Mouse (Mus musculus): ENCODE measurements around the gene Vapb. TPM values are rescaled to one million over a fixed set of nuclear protein-coding genes. Genes with fewer than 3 reads are reported as not detected.
A peak's percentile ranks its signal among the peaks of the same experiment; 100 is the strongest.

Gene Vapb
- polyA plus RNA-seq, 1 experiment from 2014 or later, result 14.1 TPM

DNA sequence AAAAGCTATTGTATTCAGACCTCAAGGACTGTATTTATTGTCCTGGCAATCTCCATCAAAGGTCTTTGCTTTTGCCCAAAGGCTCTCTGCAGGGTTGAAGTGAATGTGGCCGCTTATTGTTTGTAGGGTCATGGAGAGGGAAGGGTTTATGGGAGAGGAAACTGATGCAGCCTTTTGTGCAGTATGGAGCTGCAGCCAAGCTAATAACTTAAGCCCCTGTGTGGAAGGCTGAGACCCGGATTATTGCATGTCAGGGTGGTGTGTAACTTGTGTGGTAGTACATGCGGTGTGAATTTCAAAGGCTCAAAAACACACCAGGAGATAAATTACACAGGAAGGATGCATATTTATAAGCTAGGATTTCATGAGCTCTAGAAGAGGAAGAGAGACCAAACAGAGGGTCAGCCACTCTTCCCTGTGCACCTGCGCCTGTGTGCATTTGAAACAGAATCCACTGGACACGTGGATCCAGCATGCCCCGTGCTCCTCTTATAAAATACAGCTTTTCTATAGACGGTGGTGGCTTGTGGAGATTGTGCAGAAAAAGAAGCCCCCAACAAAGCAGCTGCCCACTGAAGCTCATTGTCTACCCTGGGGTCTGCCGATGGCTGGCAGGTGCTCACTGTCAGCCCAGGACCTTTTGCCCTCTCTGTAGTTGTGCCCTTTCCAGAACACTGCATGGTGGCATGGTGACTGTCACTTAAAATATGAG, 18.3 kb downstream of the Vapb start:
- H3K9me3 ChIP-seq (ENCODE audit: control insufficient read depth, low read length), result no peaks in the 10 kb centered on the region
- WGBS, result 21% methylated on average over 8 of the region's 8 CpGs
- H3K4me1 ChIP-seq (replicated peaks; ENCODE audit: control insufficient read depth, insufficient read depth, low read length), result peaks cover 22% of the 10 kb centered on the region
- H3K27ac ChIP-seq, result peak overlapping the region; percentile 38; the same call in 1 of the 2 replicates
- no peak for DNase-seq (ENCODE audit: low spot score)
- H3K4me2 ChIP-seq (replicated peaks), result no peak overlapping the region
- peak; percentile 24; the same call in 1 of the 2 replicates for ATAC-seq (ENCODE audit: low FRiP score)
- H3K9ac ChIP-seq, result no peak overlapping the region
- H3K36me3 ChIP-seq (replicated peaks; ENCODE audit: control insufficient read depth, insufficient read depth), result no peaks in the 10 kb centered on the region
- no peak overlapping the region for H3K4me3 ChIP-seq (replicated peaks; ENCODE audit: low read length)
- no peaks in the 10 kb centered on the region for H3K27me3 ChIP-seq (ENCODE audit: control insufficient read depth, insufficient read depth, low read length)

DNA sequence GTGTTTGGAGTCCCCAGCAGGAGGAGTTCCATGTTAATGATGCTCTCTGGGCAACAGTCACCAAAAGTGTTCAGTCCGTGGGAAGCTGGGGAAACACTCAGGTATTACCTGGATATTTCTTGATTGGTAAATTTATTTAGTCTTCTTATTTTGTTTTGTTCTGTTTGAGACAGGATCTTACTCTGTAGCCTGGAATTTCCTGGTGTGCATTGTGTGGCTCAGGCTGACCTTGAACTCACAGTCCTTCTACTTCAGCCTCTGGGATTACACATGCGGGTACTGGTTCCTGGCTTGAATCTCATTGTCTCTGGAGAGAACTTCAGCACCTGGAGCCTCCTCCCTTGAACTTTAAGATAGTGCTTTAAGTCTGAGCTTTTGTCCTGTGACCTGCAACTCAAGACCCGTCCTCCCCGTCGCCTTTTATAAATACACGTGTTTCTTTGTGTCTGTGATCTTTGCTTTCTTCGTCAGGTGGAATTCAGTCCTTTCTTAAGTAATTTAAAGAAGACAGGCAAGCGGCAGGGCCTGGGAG, 20.4 kb downstream of the Vapb start:
- H3K27me3 ChIP-seq (ENCODE audit: control insufficient read depth, insufficient read depth, low read length), result no peaks in the 10 kb centered on the region
- no peak overlapping the region for H3K4me2 ChIP-seq (replicated peaks)
- no peaks in the 10 kb centered on the region for H3K36me3 ChIP-seq (replicated peaks; ENCODE audit: control insufficient read depth, insufficient read depth)
- no peak overlapping the region for H3K4me3 ChIP-seq (replicated peaks; ENCODE audit: low read length)
- no peak for DNase-seq (ENCODE audit: low spot score)
- peak overlapping the region; percentile 32; the same call in 1 of the 2 replicates for H3K27ac ChIP-seq
- peaks cover 22% of the 10 kb centered on the region for H3K4me1 ChIP-seq (replicated peaks; ENCODE audit: control insufficient read depth, insufficient read depth, low read length)
- H3K9ac ChIP-seq, result no peak overlapping the region
- no peak for ATAC-seq (ENCODE audit: low FRiP score)
- H3K9me3 ChIP-seq (ENCODE audit: control insufficient read depth, low read length), result no peaks in the 10 kb centered on the region
- 85% methylated on average over 8 of the region's 8 CpGs for WGBS

DNA sequence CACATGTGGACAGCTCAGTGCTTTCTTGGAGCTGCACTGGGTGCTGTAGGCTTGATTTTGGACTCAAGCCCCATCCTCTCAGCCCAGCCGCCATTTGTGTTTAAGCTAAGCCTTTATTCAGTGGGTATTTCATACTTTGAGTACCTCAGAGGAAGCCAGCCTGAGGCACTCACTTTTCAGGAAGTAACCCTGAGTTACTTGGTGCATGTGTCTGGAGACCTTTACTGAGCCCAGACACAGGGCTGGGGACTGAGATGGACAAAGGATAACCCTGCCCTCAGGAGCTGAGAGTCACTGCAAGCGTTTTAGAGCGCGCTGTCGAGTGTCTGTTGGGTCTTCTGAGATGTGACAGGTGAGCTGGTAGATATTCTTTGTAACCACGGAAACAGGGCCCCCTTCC, 23.3 kb downstream of the Vapb start:
- H3K4me1 ChIP-seq (replicated peaks; ENCODE audit: control insufficient read depth, insufficient read depth, low read length), result peaks cover 31% of the 10 kb centered on the region

DNA sequence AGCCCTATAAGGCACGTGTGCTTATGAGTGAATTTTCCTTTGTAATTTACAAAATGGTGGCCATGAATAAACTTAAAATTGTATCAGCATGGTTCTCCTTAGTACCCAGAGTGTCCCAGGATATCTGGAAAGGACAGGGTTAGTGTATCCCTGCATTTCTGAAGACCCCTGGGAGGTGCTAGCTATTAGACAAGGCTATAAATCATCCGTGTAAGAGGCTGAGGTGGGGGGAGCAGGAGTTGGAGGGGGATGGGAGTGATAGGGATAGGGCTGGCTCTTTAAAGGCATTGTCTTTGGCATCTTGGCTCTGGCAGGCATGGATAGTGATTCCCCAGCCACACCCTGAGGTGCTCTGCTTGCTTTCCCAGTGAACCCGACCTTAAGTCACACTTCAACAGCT, 27.3 kb downstream of the Vapb start:
- Histone ChIP-seq H3K9me3 (ENCODE audit: control insufficient read depth, low read length) (no peaks in the 10 kb centered on the region), H3K36me3 (replicated peaks; ENCODE audit: control insufficient read depth, insufficient read depth) (no peaks in the 10 kb centered on the region), H3K4me1 (replicated peaks; ENCODE audit: control insufficient read depth, insufficient read depth, low read length) (peaks cover 45% of the 10 kb centered on the region), H3K27me3 (ENCODE audit: control insufficient read depth, insufficient read depth, low read length) (no peaks in the 10 kb centered on the region), H3K27ac (peak overlapping the region; percentile 33), H3K4me2 (replicated peaks) (no peak overlapping the region), H3K9ac (no peak overlapping the region), H3K4me3 (replicated peaks; ENCODE audit: low read length) (no peak overlapping the region)
- ATAC-seq (ENCODE audit: low FRiP score) (peak; percentile 47; the same call in 1 of the 2 replicates), DNase-seq (ENCODE audit: low spot score) (no peak)
- 30% methylated on average over 3 of the region's 3 CpGs for WGBS

More for the DNA sequence above, 23.3 kb downstream of the Vapb start:
- WGBS, result 77% methylated on average over 6 of the region's 6 CpGs
- no peaks in the 10 kb centered on the region for H3K9me3 ChIP-seq (ENCODE audit: control insufficient read depth, low read length)
- no peak overlapping the region for H3K4me2 ChIP-seq (replicated peaks)
- H3K36me3 ChIP-seq (replicated peaks; ENCODE audit: control insufficient read depth, insufficient read depth), result no peaks in the 10 kb centered on the region
- no peaks in the 10 kb centered on the region for H3K27me3 ChIP-seq (ENCODE audit: control insufficient read depth, insufficient read depth, low read length)
- no peak overlapping the region for H3K9ac ChIP-seq
- no peak for ATAC-seq (ENCODE audit: low FRiP score)
- no peak overlapping the region for H3K4me3 ChIP-seq (replicated peaks; ENCODE audit: low read length)
- no peak for DNase-seq (ENCODE audit: low spot score)
- H3K27ac ChIP-seq, result no peak overlapping the region

DNA sequence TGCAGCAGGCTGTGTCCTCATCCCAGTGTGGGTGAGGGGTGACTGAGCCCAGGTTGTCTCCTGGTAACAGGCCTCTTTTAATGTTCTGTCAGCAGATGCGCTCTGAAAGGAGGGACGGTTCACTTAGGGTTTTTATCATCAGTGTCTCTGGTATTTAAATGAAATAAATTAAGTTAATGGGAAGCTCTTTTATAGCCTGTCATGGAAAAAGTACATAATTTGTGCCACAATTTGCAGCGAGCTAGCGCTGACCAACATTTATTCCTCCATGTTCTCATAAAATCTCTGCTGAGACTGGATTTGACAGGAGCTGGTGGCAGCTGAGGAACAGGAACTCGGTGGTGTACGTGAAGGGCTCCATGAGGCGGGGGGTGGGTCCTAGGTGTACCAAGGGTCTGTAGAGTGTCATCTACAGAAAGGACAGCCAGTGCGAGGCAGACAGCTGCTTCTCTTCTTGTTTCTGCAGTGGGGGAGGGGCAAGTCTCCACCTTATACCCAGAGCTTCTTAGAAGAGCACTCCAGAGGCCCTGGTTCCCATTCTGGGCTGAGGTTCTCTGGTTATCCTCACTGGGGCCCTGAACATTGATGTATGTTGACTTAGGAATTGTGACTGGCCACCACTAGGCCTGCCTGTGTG, 30.8 kb downstream of the Vapb start:
- Histone ChIP-seq H3K4me1 (replicated peaks; ENCODE audit: control insufficient read depth, insufficient read depth, low read length) (peaks cover 47% of the 10 kb centered on the region), H3K9me3 (ENCODE audit: control insufficient read depth, low read length) (no peaks in the 10 kb centered on the region), H3K4me3 (replicated peaks; ENCODE audit: low read length) (no peak overlapping the region), H3K9ac (no peak overlapping the region), H3K4me2 (replicated peaks) (no peak overlapping the region), H3K27me3 (ENCODE audit: control insufficient read depth, insufficient read depth, low read length) (no peaks in the 10 kb centered on the region), H3K36me3 (replicated peaks; ENCODE audit: control insufficient read depth, insufficient read depth) (no peaks in the 10 kb centered on the region), H3K27ac (peak overlapping the region; percentile 49; the same call in 1 of the 2 replicates)
- no peak for ATAC-seq (ENCODE audit: low FRiP score)
- WGBS, result 62% methylated on average over 8 of the region's 8 CpGs
- no peak for DNase-seq (ENCODE audit: low spot score)

DNA sequence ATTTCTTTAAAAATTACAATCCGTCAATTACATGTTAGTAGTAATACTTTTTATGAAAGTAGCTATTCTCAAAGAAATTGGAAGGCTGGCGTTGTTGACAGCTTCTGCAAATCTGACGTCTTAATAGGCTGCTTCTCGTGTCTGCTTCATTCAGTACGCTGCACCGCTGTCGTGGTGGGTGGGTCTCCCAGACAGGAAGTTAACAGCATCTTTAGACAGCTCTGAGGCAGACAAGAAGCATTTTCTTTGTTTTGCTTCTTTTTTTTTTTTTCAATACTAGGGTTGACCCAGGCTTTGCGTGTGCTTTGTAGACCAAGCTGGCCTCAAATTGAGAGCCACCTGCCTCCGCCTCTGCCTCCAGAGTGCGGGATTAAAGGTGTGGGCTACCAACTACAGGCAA, 31.9 kb downstream of the Vapb start:
- H3K27ac ChIP-seq, result peak overlapping the region; percentile 33; the same call in 1 of the 2 replicates

DNA sequence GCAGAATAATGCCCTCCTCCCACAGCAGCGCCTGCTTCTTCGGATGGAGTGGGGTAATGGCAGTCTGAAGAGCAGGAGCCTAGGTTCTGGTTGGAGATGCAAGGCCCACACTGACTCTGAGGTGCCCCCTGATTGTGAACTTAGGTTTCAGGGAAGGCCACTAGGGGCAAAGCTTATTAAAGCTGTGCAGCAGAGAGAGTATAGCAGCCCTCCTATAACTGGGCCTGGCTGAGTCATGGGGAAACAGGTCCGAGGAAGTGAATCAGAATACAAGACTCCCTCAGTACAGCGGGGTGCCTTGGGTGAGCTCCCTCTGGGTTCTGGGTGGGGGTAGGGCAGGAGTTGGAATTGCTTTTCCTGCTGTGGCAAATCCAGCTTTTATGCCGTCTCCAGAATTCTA, 33.3 kb downstream of the Vapb start:
- 59% methylated on average over 5 of the region's 5 CpGs for WGBS
- DNase-seq (ENCODE audit: low spot score), result no peak
- ATAC-seq (ENCODE audit: low FRiP score), result no peak
- H3K27ac ChIP-seq, result no peak overlapping the region
- no peaks in the 10 kb centered on the region for H3K27me3 ChIP-seq (ENCODE audit: control insufficient read depth, insufficient read depth, low read length)
- H3K9ac ChIP-seq, result no peak overlapping the region
- no peak overlapping the region for H3K4me3 ChIP-seq (replicated peaks; ENCODE audit: low read length)
- peaks cover 51% of the 10 kb centered on the region for H3K4me1 ChIP-seq (replicated peaks; ENCODE audit: control insufficient read depth, insufficient read depth, low read length)
- H3K4me2 ChIP-seq (replicated peaks), result no peak overlapping the region
- H3K36me3 ChIP-seq (replicated peaks; ENCODE audit: control insufficient read depth, insufficient read depth), result no peaks in the 10 kb centered on the region
- no peaks in the 10 kb centered on the region for H3K9me3 ChIP-seq (ENCODE audit: control insufficient read depth, low read length)

More for the DNA sequence above, 31.9 kb downstream of the Vapb start:
- no peak for DNase-seq (ENCODE audit: low spot score)
- no peak overlapping the region for H3K4me3 ChIP-seq (replicated peaks; ENCODE audit: low read length)
- H3K9ac ChIP-seq, result no peak overlapping the region
- no peak overlapping the region for H3K4me2 ChIP-seq (replicated peaks)
- H3K36me3 ChIP-seq (replicated peaks; ENCODE audit: control insufficient read depth, insufficient read depth), result no peaks in the 10 kb centered on the region
- H3K27me3 ChIP-seq (ENCODE audit: control insufficient read depth, insufficient read depth, low read length), result no peaks in the 10 kb centered on the region
- H3K4me1 ChIP-seq (replicated peaks; ENCODE audit: control insufficient read depth, insufficient read depth, low read length), result peaks cover 51% of the 10 kb centered on the region
- WGBS, result 48% methylated on average over 10 of the region's 10 CpGs
- ATAC-seq (ENCODE audit: low FRiP score), result no peak
- no peaks in the 10 kb centered on the region for H3K9me3 ChIP-seq (ENCODE audit: control insufficient read depth, low read length)

DNA sequence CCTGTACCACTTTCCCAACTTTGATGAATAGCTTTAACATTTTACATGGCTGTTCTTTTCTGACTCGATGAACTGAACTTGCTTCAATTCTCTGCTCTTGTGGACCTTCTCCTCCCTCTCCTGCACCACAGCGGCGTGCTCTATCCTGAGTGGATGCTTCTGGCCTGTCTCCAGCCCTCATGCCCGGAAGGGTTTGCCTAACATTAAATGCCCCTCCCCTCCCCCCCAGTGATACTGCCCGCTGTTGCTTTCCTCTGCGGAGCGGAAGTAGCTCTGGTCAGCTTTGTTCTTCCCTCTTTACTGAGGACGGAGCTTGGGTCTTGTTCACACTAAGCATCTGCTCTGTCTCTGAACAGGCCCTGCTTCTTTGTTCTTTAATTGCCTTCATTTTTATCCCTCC, 34.4 kb downstream of the Vapb start:
- Histone ChIP-seq H3K4me2 (replicated peaks) (no peak overlapping the region), H3K9me3 (ENCODE audit: control insufficient read depth, low read length) (no peaks in the 10 kb centered on the region), H3K4me1 (replicated peaks; ENCODE audit: control insufficient read depth, insufficient read depth, low read length) (peaks cover 54% of the 10 kb centered on the region), H3K9ac (no peak overlapping the region), H3K27me3 (ENCODE audit: control insufficient read depth, insufficient read depth, low read length) (no peaks in the 10 kb centered on the region), H3K36me3 (replicated peaks; ENCODE audit: control insufficient read depth, insufficient read depth) (0 out of 2 replicates have a peak, but pooled peaks cover 3% of the 10 kb centered on the region), H3K4me3 (replicated peaks; ENCODE audit: low read length) (no peak overlapping the region), H3K27ac (0 out of 2 replicates have a peak overlapping the region, but pooled peaks have one; percentile 26)
- WGBS, result 37% methylated on average over 8 of the region's 8 CpGs
- no peak for ATAC-seq (ENCODE audit: low FRiP score)
- DNase-seq (ENCODE audit: low spot score), result no peak

DNA sequence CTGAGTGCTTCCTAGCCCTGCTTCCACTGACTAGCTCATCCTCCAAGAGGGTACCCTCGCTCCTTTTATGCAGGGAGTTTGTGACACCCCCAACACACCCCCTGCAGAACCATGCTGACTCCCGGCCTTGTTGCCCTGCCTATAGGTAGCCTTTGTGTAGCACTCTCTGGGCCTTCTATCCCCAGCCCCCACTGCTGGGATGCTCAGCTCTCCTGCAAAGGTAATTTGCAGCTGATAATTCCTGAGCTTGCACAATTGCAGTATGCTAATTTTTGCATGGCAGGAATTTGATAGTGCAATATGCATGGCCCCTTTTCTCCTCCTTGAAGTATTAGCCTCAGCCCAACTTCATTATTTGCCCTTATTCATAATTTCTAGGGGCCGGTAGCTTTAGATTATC, 38.2 kb downstream of the Vapb start:
- ATAC-seq (ENCODE audit: low FRiP score) (peak; percentile 66), DNase-seq (ENCODE audit: low spot score) (no peak)
- no peak overlapping the region for H3K4me2 ChIP-seq (replicated peaks)
- peaks cover 61% of the 10 kb centered on the region for H3K4me1 ChIP-seq (replicated peaks; ENCODE audit: control insufficient read depth, insufficient read depth, low read length)
- H3K9ac ChIP-seq, result peak overlapping the region; percentile 41; the same call in 1 of the 2 replicates
- no peaks in the 10 kb centered on the region for H3K27me3 ChIP-seq (ENCODE audit: control insufficient read depth, insufficient read depth, low read length)
- WGBS, result 24% methylated on average over 3 of the region's 3 CpGs
- H3K9me3 ChIP-seq (ENCODE audit: control insufficient read depth, low read length), result no peaks in the 10 kb centered on the region
- H3K4me3 ChIP-seq (replicated peaks; ENCODE audit: low read length), result no peak overlapping the region
- H3K27ac ChIP-seq, result peak overlapping the region; percentile 80
- H3K36me3 ChIP-seq (replicated peaks; ENCODE audit: control insufficient read depth, insufficient read depth), result peaks cover 21% of the 10 kb centered on the region; the same call in 1 of the 2 replicates
